Mouse (Mus musculus): ENCODE measurements around the gene Prmt2. TPM values are rescaled to one million over a fixed set of nuclear protein-coding genes. Genes with fewer than 3 reads are reported as not detected.

Gene Prmt2
- 7.4 and 8.6 TPM in 2 replicates for total RNA-seq (2017)

DNA sequence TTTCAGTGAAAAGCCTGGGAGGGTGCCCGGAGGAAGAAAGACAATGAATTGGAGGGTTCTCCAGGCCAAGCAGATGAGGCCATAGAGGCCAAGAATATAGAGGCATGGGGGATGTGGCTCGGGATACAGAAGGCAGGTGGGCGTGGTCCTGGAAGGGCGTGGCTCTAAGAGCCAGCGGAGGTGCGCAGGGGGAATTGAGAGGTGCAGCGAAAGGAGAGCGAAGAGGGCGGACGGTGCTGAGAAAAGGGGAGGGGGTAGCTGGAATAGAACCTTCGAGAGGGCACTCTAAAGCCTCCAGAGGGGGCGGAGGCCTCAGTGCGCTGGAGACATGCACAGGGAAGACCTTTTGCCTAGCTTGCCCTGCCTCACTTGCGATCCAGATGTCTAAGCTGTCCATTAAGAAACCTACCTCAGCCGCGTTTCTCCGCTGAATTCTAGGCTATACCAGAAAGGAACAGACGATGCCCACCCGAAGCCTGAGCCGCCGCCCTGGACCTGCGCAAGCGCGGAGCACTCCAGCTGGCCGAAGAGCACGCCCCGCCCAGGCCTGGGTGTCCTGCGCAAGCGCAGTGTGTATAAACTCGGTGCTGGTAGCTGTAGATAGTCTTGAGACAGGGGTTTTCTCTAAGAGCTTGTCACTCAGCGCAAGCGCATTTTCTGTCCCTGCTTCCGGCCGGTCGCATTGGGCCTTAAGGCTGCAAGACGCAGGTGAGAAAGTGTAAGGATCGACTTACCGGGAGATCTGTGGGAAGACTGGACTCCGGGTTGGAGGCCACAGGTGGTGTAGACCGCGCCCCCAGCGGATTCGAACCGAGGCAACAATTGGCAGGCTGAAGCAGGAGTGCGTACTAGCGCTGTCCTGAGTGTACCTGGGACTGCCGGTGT lies at the start of gene Prmt2:
Prmt2 (minus strand) TSS at position 525 of the 885 bp plus-strand sequence.
- peak; percentile 79 for ATAC-seq (ENCODE audit: extremely low read depth, insufficient number of reproducible peaks, low FRiP score, poor library complexity, severe bottlenecking)

DNA sequence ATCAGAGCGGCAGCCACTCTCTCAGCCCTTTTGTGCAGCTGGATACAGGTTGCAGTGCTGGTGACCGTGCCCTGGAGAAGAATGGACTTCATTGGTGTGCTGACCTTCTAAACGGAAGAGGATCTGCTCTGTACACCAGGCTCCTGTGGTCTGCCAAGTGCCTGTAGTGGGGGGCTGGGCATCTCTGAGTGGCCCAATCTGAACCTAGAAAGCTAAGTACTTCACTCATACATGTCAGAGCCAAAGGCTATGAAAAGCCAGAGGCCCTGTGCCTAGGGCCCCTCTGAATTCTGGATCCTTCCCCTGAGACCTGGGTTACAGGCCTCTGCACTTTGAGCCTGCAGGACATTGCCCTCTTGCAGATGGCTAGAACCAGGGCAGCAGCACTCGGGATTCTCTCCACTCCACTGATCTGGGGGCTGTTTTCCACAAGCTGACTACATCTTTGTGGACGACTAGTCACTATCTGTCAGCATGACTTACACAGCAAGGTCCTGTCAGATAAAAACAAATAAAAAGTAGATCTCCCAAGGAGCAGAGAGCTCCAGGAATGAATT lies 41.0 kb upstream of the Prmt2 start:
- ATAC-seq (ENCODE audit: extremely low read depth, insufficient number of reproducible peaks, low FRiP score, poor library complexity, severe bottlenecking) = no peak

DNA sequence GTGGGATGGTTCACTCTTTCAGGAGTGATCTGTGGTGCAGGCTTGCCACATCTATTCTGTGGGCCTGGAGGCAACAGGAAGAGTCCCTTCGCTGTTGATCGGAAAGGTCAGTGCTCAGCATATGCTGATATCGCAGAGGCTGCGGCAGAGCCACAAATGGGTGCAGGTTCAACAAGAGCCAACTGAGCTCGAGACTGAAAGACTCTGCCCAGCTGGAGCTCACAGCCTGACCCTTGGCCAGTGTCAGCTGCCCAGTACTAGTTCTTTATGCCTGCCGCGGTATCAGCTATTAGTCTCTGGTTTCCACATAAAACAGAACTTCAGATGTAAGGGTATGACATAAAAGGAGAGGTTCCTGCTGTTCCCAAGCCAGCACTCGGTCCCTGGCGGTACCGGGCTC lies 37.6 kb upstream of the Prmt2 start:
- ATAC-seq (ENCODE audit: extremely low read depth, insufficient number of reproducible peaks, low FRiP score, poor library complexity, severe bottlenecking) = no peak

DNA sequence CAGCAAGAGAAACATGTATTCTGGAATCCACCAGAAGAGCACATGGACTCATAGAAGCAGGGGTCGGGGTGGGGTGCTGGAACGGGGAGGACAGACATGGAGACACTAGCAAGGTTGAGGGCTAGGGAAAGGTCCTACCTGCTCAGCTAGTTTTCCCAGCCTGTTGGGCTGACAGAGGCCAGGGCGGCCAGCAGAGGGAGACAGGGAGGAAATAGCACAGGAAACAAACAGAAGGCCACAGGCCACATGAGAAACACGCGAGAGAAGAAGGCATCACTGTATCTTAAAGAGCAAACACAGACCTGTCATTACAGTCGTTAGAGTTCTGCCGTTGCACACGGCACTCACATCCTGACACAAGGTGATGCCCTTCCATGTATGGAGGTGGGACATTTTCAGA lies 33.6 kb upstream of the Prmt2 start:
- peak; percentile 31; the same call in 1 of the 2 replicates for ATAC-seq (ENCODE audit: extremely low read depth, insufficient number of reproducible peaks, low FRiP score, poor library complexity, severe bottlenecking)

DNA sequence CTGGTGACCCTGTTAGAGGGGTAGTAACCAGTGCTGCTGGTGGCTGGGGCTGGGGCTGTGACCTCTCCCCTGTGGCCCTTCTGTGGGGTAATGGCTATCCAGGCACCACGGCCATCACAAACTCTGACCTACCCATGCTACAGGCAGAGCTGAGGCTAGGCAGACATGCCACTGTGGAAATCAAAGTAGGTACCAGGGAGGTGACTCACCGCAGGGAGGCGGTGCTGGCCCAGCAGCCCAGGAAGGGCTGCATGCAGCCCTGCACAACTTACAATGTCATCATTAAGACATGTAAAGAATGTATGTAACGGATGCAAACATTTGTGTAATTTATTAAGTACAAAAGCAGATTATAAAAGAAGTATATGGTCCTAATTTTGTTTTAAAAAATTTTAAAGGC lies 24.8 kb upstream of the Prmt2 start:
- ATAC-seq (ENCODE audit: extremely low read depth, insufficient number of reproducible peaks, low FRiP score, poor library complexity, severe bottlenecking) = no peak

DNA sequence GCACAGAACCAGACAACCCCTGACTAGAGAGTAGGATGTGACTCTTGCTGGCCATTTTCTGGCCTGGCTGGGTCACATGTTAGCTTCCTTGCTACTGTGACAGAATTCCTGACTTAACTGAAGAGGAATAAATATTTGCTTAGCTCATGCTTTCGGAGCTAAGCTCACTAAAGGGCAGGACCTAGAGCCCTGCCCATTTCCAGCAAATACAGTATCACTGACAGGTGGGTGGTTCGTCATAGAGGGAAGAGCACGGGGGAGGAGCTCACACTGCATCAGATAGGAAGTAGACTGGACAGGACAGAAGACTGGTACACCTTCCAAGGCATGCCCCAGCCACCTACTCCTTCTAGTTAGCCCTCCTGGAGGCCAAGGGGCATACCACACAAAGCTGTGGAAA lies 23.8 kb upstream of the Prmt2 start:
- ATAC-seq (ENCODE audit: extremely low read depth, insufficient number of reproducible peaks, low FRiP score, poor library complexity, severe bottlenecking) = no peak

DNA sequence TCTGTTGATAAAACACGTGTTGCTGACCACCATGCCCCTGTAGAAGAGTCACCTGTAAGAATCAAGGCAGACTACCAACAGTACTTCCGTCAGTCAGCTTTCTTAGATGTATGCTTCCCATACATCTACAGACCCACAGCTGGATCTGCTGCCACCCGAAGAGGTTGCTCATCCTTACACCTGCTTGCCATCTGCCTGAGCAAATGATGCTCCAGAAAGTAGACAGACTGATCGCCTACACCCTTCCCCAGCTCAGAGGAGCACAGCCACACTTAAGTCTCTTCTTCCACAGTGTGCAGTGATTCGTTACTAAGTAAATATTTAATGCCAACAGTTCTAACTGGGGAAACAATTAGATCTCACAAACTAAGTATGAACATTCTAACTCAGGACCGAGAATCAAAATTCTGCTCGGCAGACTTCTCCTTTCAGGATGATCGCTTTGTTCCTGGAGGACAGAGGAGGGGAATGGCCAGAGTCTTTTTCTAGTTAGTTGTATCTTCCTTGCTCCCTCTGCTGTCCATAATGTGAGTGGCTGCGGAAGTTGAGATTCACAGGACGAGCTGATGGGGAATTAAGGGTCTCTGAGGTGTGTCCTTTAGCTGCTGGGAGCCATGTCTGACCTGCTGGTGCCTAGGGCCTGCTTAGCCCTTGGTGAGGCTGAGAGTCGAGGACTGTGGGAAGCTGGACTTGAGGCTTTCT lies 22.8 kb upstream of the Prmt2 start:
- ATAC-seq (ENCODE audit: extremely low read depth, insufficient number of reproducible peaks, low FRiP score, poor library complexity, severe bottlenecking) = no peak

DNA sequence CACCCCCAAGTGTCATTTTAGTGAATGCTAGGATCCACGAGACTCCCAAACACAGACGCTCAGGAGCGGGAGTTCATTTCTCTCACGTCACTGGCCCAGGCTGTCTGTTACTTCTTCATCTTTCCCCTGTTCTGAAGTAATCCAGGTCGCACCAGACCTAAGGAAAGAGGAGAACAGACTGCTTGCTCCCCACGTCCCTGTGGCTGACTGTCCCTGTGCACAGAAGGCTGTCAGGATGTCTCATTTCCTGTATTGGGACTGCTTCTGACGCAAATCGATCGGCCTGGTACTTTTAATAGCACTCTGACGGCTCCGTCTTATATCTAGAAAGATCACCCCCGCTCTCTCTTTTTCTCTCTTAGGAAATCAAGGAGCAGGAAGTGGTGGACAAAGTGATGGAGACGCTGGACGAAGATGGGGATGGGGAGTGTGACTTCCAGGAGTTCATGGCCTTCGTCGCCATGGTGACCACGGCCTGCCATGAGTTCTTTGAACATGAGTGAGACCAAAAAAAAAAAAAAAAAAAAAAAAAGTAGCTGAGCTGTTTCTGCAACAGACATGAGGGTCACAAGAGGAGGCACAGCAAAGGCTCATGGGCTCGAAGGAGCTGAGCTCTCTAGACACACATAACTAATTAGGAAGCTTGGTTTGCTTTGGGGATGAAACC lies 22.0 kb upstream of the Prmt2 start:
- no peak for ATAC-seq (ENCODE audit: extremely low read depth, insufficient number of reproducible peaks, low FRiP score, poor library complexity, severe bottlenecking)

DNA sequence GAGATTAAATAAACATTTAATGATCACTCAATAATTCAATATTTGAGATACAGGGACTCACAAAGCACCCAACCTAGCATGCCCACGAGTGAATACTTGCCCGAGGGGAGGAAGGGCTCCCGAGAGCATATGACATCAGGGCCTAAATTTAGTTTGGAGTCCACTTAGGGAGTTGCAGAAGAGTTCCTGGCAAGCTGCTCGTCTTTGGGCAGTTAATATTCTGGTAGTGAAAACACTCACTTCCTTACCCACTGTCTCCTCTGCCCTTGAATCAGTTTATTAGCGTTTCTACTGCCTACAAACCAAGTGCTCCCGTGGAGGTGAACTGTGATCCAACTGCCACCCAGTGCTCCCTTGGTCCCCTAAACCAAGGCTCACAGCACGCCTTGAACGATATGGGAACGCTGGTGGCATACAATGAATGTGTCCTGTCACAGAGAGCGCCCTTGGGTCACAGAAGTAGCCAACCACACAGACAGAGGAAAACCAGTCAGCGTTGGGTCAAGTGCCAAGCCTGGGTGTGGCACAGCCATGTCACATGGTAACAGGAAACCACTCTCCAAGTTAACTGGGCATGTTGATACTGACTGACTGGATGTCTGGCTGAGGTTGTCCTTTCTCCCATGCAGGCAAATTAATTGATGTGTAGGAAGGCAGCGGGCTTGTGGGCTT lies 20.2 kb upstream of the Prmt2 start:
- no peak for ATAC-seq (ENCODE audit: extremely low read depth, insufficient number of reproducible peaks, low FRiP score, poor library complexity, severe bottlenecking)

DNA sequence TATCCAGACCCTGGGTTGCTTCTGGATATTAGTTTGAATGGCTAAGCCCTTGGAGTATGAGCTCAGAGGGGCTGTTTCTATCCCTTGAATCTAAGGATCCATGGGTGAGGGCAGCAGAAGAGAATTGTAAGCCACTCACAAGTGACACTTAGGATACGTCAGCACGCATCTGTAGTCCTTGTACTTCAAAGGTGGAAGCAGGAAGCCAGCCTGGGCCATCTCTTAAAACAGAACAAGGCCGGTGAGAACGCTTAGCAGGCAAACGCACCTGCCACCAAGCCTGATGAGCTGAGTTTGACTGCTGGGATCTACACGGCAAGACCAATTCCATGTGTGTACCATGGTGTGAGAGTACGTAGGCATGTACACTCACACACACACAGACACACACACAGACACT lies 19.6 kb upstream of the Prmt2 start:
- ATAC-seq (ENCODE audit: extremely low read depth, insufficient number of reproducible peaks, low FRiP score, poor library complexity, severe bottlenecking) = no peak

DNA sequence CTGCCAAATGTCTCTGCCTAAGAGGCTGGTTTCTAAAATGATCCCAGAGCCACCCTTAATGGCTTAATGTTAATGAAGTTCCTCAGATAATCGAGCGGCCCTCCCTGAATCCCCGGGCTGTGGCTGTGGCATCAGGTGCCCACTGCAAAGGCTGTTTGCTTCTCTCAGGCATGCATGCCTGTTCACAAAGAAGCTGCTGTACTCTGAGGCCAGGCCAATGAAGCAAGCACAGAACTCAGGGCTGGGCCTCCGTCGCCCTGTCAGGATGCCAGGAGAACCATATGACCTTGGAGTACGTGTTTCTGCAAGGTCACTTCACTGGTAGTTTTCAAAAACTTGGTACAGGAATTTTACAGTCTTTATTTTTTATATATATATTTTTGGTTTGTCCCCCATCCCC lies 18.0 kb upstream of the Prmt2 start:
- no peak for ATAC-seq (ENCODE audit: extremely low read depth, insufficient number of reproducible peaks, low FRiP score, poor library complexity, severe bottlenecking)

DNA sequence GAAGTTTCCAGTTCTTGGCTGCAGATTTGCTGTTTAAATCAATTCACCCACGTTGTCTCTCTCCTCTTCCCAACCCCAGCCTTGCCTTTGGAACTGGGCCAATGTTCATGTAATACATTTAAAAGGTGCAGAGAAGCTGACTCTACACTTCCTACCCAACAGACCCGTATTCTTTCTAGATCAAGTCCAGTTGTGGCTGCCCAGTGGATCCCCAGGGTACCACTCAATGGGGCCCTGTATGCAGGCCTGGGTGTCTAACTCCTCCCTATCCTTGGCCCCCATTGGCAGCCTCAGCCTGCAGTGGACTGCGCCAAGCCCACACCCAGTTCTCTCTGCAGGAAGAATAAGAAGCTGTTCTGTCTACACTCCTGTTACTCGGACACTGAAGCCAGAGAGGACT lies 15.9 kb upstream of the Prmt2 start, which contains the start of gene S100b:
S100b (plus strand) TSS at position 318 of the 400 bp plus-strand sequence.
- no peak for ATAC-seq (ENCODE audit: extremely low read depth, insufficient number of reproducible peaks, low FRiP score, poor library complexity, severe bottlenecking)

DNA sequence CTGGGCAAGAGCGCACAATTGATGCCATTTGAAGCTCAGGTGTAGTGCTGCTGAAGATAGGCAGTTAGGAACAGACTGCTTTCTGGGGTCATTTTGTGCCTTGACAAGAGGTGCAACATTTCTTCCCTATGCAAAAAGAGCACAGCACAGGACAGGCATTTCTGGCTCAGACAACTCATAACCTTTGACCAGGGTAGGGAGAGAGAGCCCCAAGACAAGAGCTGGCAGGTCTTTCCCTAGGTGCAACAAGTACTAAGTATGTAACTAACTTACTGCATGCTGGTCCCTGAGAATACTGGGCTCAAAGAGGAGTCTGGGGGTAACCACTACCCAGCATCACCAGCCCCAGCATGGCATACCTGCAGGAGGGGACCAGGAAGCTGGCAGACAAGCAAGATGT lies 15.4 kb upstream of the Prmt2 start:
- ATAC-seq (ENCODE audit: extremely low read depth, insufficient number of reproducible peaks, low FRiP score, poor library complexity, severe bottlenecking) = no peak

DNA sequence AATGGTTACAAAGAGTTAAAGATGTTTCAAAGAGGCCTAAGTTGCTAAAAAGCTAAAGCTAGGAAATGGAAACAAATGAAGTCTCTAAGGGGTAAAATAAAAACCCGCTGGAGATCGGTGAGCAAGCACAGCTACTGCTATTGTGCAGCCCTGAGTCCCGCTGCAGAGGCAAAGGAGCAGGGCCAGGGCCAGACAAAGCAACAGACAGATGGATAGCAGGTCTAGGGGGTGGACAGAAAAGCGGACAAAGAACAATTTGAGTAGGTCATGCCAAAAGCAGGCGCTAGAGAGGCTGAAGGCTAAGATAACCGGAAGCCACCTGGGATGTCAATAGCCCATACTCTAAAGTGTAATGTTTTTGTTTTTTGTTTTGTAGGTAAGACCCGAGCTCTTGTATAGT lies 13.2 kb upstream of the Prmt2 start:
- ATAC-seq (ENCODE audit: extremely low read depth, insufficient number of reproducible peaks, low FRiP score, poor library complexity, severe bottlenecking) = no peak

DNA sequence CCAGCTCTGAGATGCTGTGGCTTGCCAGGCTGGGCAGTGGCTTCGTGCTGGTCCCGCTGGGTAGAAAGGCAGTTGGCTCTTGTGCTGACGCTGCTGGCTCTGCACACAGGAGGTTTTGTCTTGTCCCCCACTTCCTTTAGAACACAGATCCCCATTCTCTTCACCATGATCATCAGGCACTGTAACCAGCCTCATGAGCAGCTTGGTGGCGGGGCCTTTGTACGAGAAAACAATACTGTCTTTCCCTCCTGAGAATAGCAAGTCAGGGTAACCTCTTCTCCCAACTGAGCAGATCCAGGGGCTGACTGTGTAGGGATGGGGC lies 10.9 kb upstream of the Prmt2 start:
- ATAC-seq (ENCODE audit: extremely low read depth, insufficient number of reproducible peaks, low FRiP score, poor library complexity, severe bottlenecking) = no peak

DNA sequence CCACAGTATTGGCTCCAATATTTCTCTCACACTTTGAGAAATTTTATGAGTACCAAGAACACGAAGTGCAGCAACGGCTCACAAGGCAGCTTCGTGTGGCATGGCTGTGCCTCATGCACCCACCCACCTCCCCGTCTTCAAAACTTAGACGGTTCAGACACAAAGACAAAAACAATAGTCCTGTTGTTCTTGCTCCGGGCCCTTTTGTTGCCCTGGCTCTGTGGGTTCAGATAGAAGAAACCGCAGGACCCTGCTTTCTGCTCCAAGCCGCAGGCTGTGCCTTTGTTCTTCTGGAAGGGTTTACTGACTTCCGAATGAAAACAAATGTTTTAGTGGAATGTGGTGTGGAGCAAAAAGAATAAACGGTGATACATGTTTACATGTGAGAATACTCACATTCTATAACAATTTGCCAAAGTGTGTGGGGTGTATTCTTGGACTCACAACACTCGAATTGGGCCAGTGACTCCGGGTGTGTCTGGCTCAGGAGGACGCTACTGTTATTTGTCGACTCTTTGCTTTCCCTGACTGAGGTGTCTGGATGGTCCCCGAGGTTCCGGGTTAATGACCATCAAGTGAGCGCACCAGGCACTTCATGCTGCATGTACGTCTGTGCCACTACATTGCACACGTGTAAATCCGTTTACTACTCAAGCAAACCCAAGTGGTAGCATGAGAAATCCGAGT lies 10.4 kb upstream of the Prmt2 start:
- ATAC-seq (ENCODE audit: extremely low read depth, insufficient number of reproducible peaks, low FRiP score, poor library complexity, severe bottlenecking) = no peak

DNA sequence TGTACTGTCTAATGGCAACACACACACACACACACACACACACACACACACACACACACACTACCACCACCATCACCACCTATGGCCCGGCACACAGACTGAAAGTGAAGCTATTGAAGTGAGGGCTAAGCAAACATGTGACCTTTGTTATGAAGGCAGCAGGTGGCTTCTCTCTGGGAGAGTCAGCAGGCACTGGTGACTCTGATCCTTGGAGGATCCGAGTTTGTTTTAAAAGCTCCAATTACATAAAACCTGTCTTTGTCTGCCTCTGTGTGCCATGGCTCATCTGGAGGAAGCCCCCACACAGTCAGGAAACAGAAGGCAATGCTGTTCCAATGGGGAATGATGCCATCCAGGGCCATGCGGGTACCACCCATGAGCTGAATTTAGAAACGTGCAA lies 8.9 kb upstream of the Prmt2 start:
- no peak for ATAC-seq (ENCODE audit: extremely low read depth, insufficient number of reproducible peaks, low FRiP score, poor library complexity, severe bottlenecking)

DNA sequence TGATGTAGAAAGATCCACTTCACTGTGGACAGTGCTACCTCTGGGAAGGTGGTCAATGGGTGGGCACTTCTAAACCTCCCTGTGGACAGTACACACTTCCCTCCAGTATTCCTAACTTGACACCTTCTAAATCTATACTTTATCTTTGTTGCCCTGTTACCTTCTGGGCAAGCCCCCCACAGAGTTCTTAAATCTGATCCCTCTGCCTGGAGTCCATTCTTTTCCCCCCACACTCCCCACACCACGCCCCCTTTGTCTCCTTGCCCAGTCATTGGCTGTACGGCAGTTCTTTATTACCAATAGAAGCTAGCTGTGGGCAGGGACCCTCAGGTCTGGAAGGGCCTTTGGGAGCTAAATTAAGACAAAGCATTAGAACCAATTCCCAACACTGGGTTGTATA lies 7.4 kb upstream of the Prmt2 start:
- ATAC-seq (ENCODE audit: extremely low read depth, insufficient number of reproducible peaks, low FRiP score, poor library complexity, severe bottlenecking) = no peak

DNA sequence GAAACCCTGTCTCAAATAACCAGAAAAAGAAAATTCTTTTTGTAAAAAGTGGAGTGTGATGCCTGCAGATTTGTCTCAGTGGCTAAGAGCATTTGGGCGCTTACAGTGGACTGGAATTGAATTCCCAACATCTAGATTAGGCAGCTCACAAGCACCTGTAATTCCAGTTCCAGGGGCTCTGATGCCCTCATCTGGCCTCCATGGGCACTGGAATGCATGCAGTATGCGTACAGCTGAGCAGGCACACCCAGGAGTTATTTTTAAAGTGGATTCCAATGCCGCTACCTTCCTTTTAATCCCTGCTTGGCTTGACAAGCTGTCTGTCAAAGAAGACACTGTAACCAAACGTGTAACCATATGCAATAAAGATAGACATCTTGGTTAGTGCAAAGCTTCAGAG lies 1.7 kb upstream of the Prmt2 start:
- no peak for ATAC-seq (ENCODE audit: extremely low read depth, insufficient number of reproducible peaks, low FRiP score, poor library complexity, severe bottlenecking)
